Mouse (Mus musculus): ENCODE measurements around the gene Cap1.
"Not testable (repeated sequence)": the region's sequence is repeated elsewhere in the genome, so short reads cannot be mapped to it uniquely, and the experiment has no call there.

Cap1 gene

GRCm38 (mm10) chr4:122836403-122836775 is 49.5 kb downstream of the Cap1 start:
- no peak for DNase-seq

DNA sequence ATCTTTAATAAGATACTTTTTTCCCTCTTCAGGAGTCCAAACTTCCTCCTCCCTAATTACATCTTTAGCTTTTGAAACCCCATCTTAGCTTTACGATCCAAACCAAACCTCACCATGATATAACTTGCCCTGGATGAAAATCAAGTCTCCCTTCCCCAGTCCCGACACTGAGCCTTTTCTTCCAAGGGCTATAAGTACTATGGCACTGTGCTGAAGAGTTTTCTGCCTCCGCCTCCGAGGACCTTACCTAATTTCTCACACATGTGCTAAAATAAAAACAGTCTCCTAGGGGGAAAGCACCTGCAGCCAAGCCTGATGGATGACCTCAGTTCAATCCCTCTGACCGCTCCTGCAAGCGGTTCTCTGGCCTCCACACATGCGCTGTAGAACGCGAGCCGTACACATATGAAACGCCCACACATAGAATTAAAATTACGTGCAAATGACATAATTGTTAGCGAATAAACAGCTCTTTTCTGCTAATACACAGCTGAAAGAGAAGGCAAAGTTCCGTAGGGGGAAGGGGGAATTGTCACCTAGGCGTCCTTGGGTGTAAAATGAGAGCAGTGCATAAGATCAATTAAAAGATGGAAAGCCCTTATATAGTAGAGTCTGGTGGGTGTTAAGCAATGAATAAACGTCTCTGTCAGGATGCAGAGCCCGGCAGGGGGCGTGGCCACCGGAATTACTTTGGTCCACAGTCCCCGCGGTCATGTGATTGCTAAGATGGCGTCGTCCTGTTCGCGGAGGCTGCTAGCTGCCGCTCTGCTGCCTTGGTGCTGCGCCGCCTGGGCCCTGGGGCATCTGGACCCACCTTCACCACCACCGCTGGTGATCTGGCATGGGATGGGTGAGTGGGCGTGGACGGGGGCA is 50.1 kb downstream of the Cap1 start, which contains the start of gene Ppt1:
Gene Ppt1 (plus strand): TSS at position 713 of the 873 bp plus-strand sequence.
- peak; percentile 91 to 93 for DNase-seq

- DNase-seq, result no peak
Measured at GRCm38 (mm10) chr4:122831888-122832287, 54.0 kb downstream of the Cap1 start.

DNA sequence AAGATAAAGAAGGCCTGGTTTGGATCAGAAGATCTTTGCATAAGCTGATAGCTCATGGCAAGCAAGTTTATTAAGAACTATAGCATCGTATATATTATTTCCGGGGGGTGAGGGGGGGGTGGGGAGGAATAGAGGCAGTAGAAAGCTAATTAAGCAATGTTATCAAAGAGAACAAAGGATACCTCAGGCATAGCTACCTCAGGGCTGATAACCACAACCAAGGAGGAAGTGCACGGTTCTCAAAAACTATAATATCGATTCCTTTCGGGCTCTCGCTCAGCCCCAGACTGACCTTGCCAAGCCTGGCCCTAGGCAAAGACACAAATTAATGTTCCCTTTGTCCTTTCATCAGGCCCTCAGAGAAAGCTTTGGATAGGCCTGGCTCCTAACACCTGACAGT is 56.5 kb downstream of the Cap1 start:
- no peak for DNase-seq

DNA sequence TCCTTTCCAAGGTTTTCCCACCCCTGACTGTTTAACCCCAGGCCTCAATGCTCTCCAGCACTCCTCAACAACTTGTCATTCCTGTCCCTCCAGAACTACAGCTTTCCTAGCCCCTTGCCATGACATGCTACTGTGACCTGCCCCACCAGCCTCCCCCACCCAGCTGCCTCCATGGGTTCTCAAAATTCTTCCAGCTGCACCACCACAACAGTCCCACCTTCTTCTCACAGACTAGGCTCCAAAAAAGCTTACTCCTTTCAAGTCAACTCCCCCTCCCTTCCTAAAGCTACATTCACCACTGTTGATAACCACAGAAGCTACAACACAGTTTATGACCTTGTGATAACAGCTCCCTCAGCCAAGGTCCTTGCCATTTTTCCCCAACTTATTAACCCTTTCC is 58.2 kb downstream of the Cap1 start:
- DNase-seq, result no peak

GRCm38 (mm10) chr4:122820941-122821340 is 64.9 kb downstream of the Cap1 start:
- DNase-seq, result not testable (repeated sequence)

DNA sequence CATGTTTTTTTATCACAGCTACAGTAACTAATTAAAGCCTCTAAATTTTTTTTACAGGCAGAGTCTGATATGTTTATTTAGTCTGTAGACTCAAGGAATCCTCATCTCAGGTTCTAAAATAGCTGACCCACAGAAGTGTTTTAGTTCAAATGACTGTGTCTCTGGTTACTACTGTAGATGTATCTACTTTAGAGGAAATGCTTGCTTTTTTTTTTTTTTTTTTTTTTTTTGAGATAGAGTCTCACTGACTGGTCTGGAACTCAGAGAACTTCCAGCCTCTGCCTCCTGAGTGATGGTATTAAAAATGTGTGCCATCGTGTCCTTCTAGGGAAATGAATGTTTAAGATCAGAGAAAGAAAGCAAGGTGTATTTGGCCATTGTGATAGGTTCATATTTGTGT is 69.7 kb downstream of the Cap1 start:
- no peak for DNase-seq

GRCm38 (mm10) chr4:122811824-122812223 is 74.0 kb downstream of the Cap1 start:
- DNase-seq, result no peak

DNA sequence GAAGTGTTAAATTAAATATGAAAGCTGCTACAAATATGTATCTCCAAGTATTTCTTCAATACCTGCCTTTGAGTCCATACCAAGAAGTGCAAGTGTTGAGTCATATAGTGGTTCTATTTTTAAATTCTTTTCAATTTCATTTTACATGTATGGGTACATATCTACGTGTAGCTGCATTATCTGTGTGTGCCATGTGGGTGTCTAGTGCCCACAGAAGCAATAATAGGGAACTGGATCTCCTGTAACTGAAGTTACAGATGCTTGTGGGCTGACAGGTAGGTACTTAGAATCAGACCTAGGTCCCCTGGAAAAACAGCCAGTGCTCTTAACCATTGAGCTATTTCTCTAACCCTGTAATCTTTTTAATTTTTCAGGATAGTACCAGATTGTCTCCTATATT is 74.7 kb downstream of the Cap1 start:
- DNase-seq, result no peak
